Mouse (Mus musculus) kidney, postnatal 4 days (tissue): ENCODE results near the gene Arid5b.

Source experiments
- DNase-seq, 2 experiments: peaks; one replicate each; pipeline ENCODE4 v3.0.0; 2021; ENCODE audit warnings: mixed read lengths in 2 of 2

The Arid5b gene

GRCm38 (mm10) chr10:68231385-68232182 lies 47.0 kb downstream of the Arid5b start:
- no peak for DNase-seq

GRCm38 (mm10) chr10:68230653-68231384 lies 47.7 kb downstream of the Arid5b start:
- DNase-seq: no peak

GRCm38 (mm10) chr10:68229640-68230565 lies 48.6 kb downstream of the Arid5b start:
- DNase-seq: no peak

GRCm38 (mm10) chr10:68222676-68223075 lies 55.9 kb downstream of the Arid5b start:
- DNase-seq: no peak

- DNase-seq: no peak
These were observed 56.5 kb downstream of the Arid5b start for GRCm38 (mm10) chr10:68222012-68222411.

GRCm38 (mm10) chr10:68219327-68219726 lies 59.2 kb downstream of the Arid5b start:
- DNase-seq: no peak

GRCm38 (mm10) chr10:68218678-68219077 lies 59.9 kb downstream of the Arid5b start:
- DNase-seq: no peak

- no peak for DNase-seq
These were observed 63.6 kb downstream of the Arid5b start for GRCm38 (mm10) chr10:68214809-68215468.

- peak; percentile 86 to 87 for DNase-seq
These were observed 66.3 kb downstream of the Arid5b start for GRCm38 (mm10) chr10:68212061-68212915.

- no peak for DNase-seq
These were observed 67.0 kb downstream of the Arid5b start for GRCm38 (mm10) chr10:68211514-68211913.

GRCm38 (mm10) chr10:68210025-68210642 lies 68.4 kb downstream of the Arid5b start:
- no peak for DNase-seq

- DNase-seq: no peak
These were observed 69.9 kb downstream of the Arid5b start for GRCm38 (mm10) chr10:68208670-68209065.

- peak; percentile 71 to 75 for DNase-seq
These were observed 70.5 kb downstream of the Arid5b start for GRCm38 (mm10) chr10:68207803-68208669.

GRCm38 (mm10) chr10:68204391-68204790 lies 74.1 kb downstream of the Arid5b start:
- no peak for DNase-seq

- DNase-seq: no peak
These were observed 74.7 kb downstream of the Arid5b start for GRCm38 (mm10) chr10:68203860-68204259.

- DNase-seq: no peak
These were observed 75.2 kb downstream of the Arid5b start for GRCm38 (mm10) chr10:68203322-68203721.

GRCm38 (mm10) chr10:68199440-68199839 lies 79.1 kb downstream of the Arid5b start:
- no peak for DNase-seq

- no peak for DNase-seq
These were observed 82.2 kb downstream of the Arid5b start for GRCm38 (mm10) chr10:68196324-68196723.

- DNase-seq: no peak
These were observed 85.0 kb downstream of the Arid5b start for GRCm38 (mm10) chr10:68193561-68193960.

GRCm38 (mm10) chr10:68192824-68193255 lies 85.7 kb downstream of the Arid5b start:
- DNase-seq: no peak
